8 mouse cellular contexts compared by ENCODE assay signal in the genomic region with DNA sequence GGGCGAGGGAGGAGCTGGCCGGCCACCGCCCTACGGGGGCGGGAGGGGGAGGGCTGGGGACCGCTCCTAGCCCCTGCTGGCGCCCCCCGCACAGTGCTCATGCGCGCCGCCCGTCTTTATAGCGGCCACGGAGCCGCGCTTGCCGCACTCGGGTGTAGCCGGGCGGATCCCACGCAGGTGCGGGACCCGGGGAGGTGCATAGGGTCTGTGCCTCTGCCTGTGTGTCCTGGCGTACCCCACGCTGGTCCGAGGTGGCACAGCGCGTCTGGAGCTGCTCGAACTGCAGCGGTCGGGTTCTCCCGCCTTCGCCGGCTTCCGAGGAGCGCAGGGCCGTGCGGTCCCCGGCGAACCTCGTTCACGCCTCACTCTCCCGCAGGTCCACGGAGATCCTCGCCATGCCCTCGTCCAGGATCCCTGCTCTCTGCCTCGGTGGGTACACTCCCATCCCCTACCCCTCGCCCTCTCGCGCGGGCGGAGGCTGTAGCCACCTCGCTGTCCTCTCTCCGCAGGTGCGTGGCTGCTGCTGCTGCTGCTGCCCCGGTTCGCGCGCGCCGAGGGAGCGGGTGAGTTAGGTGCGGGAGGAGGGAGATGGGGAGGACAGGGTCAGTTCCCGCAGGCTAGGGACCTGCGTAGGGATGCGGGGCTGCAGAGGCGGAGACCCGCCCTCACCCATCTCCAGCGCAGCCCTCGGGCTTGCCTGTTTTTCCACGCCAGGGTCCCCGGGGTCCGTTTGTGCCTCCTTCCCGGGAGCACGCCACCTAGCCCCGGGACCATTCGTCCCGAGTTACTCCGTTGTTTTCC. TPM values are rescaled to one million over a fixed set of nuclear protein-coding genes. Genes with fewer than 3 reads are reported as not detected.
DNase-seq lines count a peak whose midpoint lies in the region; ATAC-seq and TF ChIP-seq lines count a peak whose summit lies in the region.

TSS of gene Coch (plus strand) at position 113 of the 801 bp plus-strand sequence.

- no peaks in the 10 kb centered on the region for H3K9me3 ChIP-seq in heart, embryonic 11.5 days (replicated peaks; ENCODE audit: control insufficient read depth, low read length)
- no peaks in the 10 kb centered on the region for H3K9me3 ChIP-seq in heart, postnatal 0 days (replicated peaks; ENCODE audit: control insufficient read depth, low read length)

- H3K27me3 ChIP-seq in heart, embryonic 11.5 days (ENCODE audit: control insufficient read depth, insufficient read depth, low read length) = peaks cover 45% of the 10 kb centered on the region
- peaks cover 49% of the 10 kb centered on the region for H3K27me3 ChIP-seq in heart, postnatal 0 days (ENCODE audit: control insufficient read depth, insufficient read depth, low read length)

- TF ChIP-seq EP300 in heart, postnatal 0 days (IDR thresholded peaks at IDR 0.05; ENCODE audit: low read depth) = no peak

- peaks cover 5% of the 10 kb centered on the region for H3K4me1 ChIP-seq in heart, embryonic 11.5 days (ENCODE audit: control insufficient read depth, insufficient read depth, low read length)
- peaks cover 4% of the 10 kb centered on the region; the same call in 1 of the 2 replicates for H3K4me1 ChIP-seq in heart, postnatal 0 days (ENCODE audit: control insufficient read depth, insufficient read depth)

- peak within 1 kb of the TSS; percentile 65 for H3K4me3 ChIP-seq in heart, embryonic 11.5 days (ENCODE audit: low read depth, low read length)
- H3K4me3 ChIP-seq in heart, postnatal 0 days (ENCODE audit: low read depth, low read length) = peak within 1 kb of the TSS; percentile 63

- intact Hi-C loops in left cerebral cortex, postnatal 36 days (cut with DNase I) = loop anchor here (5.0 kb wide), 1 partner anchor 151 kb away; no protein-coding TSS in a partner anchor

- H3K4me2 ChIP-seq in heart, embryonic 11.5 days = peak within 1 kb of the TSS; percentile 97
- peak within 1 kb of the TSS; percentile 96 for H3K4me2 ChIP-seq in heart, postnatal 0 days (ENCODE audit: low read depth, low read length)

- under 1% methylated on average over 72 of the region's 79 CpGs for WGBS in heart, embryonic 11.5 days (ENCODE audit: insufficient replicate concordance)
- WGBS in heart, postnatal 0 days = under 1% methylated on average over 76 of the region's 79 CpGs

- DNase-seq in heart, adult 8-10 months (ENCODE audit: low spot score) = no peak
- peak; percentile 9 for DNase-seq in ES-CJ7 (ENCODE audit: low read depth, low spot score)
- peak; percentile 45 for DNase-seq in embryo, embryonic 10 days (ENCODE audit: low spot score)
- DNase-seq in heart, postnatal 0 days (ENCODE audit: low spot score) = no peak
- peak in 1 of 2 experiments; percentile 39 for DNase-seq in left cerebral cortex, postnatal 36 days (ENCODE audit: low spot score in 2 of 2)
- no peak for DNase-seq in natural killer cell, adult 2 months (ENCODE audit: low spot score in 2 of 2)

- H3K27ac ChIP-seq in heart, embryonic 11.5 days (ENCODE audit: low read depth, low read length) = no peak within 1 kb of the TSS
- H3K27ac ChIP-seq in heart, postnatal 0 days (ENCODE audit: low read depth) = no peak within 1 kb of the TSS

- H3K9ac ChIP-seq in heart, embryonic 11.5 days (ENCODE audit: low read depth, low read length) = peak within 1 kb of the TSS; percentile 47
- H3K9ac ChIP-seq in heart, postnatal 0 days (replicated peaks; ENCODE audit: low read depth, low read length) = no peak within 1 kb of the TSS

- no peaks in the 10 kb centered on the region for H3K36me3 ChIP-seq in heart, embryonic 11.5 days (ENCODE audit: control insufficient read depth, insufficient read depth, low read length)
- H3K36me3 ChIP-seq in heart, postnatal 0 days (replicated peaks; ENCODE audit: control insufficient read depth, insufficient read depth, low read length) = no peaks in the 10 kb centered on the region

- TF ChIP-seq CTCF in heart, postnatal 0 days (IDR thresholded peaks at IDR 0.05; ENCODE audit: low read depth) = 0 out of 2 replicates have a peak, but pooled peaks have one; percentile 1

- peak; percentile 61 for ATAC-seq in heart, embryonic 11.5 days (replicated peaks; ENCODE audit: insufficient number of reproducible peaks, low FRiP score, low TSS enrichment)
- ATAC-seq in heart, postnatal 0 days (ENCODE audit: insufficient read depth, low read depth) = peak; percentile 63
- ATAC-seq in monocyte, adult 5-6 weeks (replicated peaks; ENCODE audit: insufficient number of reproducible peaks, low FRiP score, low TSS enrichment, poor library complexity, severe bottlenecking) = 0 out of 2 replicates have a peak, but pooled peaks have one; percentile 22

RNA-seq across cellular contexts. Expression of gene Coch, which starts in this region (rescaled TPM):
- polyA plus RNA-seq in heart, embryonic 11.5 days (2014; fragmentation: Nextera tagmentation; extraction: Ambion mirVana) = 1.5 and 1.7 TPM in 2 replicates
- total RNA-seq in heart, adult 8-10 months (2022) = under 1 TPM; 0.16 to 0.94 (median 0.27) TPM
- total RNA-seq in heart, postnatal 0 days (2014; rRNA removed; ENCODE audit: low replicate concordance) = 1.1 and 5.5 TPM in 2 replicates
- 0.84 and 0.90 TPM in 2 replicates for polyA plus RNA-seq in heart, postnatal 0 days (2015; fragmentation: Nextera tagmentation; extraction: Ambion mirVana)
- 10 to 100 TPM; 27.4 to 30.9 TPM for total RNA-seq in left cerebral cortex, postnatal 36 days (2021)
- total RNA-seq in monocyte, adult 5-6 weeks (2017) = 0.58 TPM in 1 of 3 replicates, not detected in the others

Comparison
In these comparisons a context has a peak if more than half of its experiments do, and no peak if none do; other contexts are left out.
1. Peak in ATAC-seq in monocyte, adult 5-6 weeks; RNA of the gene not detected or under 1 TPM.
2. DNase-seq: peak in ES-CJ7 (single experiment) and embryo, embryonic 10 days (single experiment); none in heart, adult 8-10 months (single experiment), heart, postnatal 0 days (single experiment) and natural killer cell, adult 2 months (0 of 2).
3. Peak in every context shown above with its lines, with median percentiles within 50 percentile points of each other: ATAC-seq.